Mouse (Mus musculus) heart, adult 8-10 months (tissue): ENCODE measurements around the gene Ttll4. TPM values are rescaled to one million over a fixed set of nuclear protein-coding genes. Genes with fewer than 3 reads are reported as not detected.
A peak's percentile ranks its signal among the peaks of the same experiment; 100 is the strongest.

ENCODE experiments used
- DNase-seq: peaks from one replicate; pipeline ENCODE4 v3.0.0; 2022; ENCODE audit warnings: low spot score
- total RNA-seq, 4 experiments: library from RNA; stranded (reverse); gene quantifications; 2 replicates each; pipeline ENCODE4 v1.2.4; 2022

Gene Ttll4
- total RNA-seq: 10 to 100 TPM in 1 of 4 experiments, 1 to 10 TPM in 3; 8.1 to 10.5 (median 9.3) TPM

DNA sequence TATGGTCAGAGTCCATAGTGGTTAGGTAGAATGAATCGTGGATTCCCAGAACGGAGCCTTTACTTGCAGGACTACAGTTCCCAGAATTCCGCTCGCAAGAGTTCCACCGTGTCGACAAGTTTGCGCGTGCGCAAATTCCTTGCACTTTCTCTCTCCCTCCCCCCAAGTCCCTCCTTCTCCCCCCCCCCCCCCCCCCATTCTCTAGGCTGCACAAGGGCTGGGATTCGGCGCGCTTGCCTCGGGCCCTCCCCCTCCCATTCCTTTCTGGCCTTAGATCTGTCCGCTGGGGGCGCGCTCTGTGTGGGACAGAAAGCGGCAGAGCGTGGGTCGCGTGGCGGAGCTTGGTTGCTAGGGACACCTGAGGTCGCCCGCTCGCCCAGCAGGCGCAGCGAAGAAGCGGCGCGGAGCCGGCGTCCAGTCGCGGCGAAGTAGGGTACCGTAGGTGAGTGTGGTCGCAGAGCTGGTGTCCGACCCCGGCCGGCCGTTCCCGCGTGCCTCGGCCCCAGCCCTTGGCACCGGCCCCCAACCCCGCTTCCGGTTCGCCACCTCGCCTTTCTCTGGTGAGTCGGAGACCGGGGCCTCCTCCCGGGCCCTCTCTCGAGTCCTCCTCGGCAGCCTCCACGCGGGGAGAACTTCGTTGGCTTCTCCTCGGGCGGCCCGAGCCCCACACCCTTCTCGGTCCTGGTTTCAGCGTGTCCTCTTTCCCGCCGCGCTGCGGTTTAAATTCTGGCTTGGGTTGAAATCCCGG is at the start of gene Ttll4:
Gene Ttll4 (plus strand): TSS at position 298 of the 748 bp plus-strand sequence.
- peak; percentile 94 for DNase-seq

- no peak for DNase-seq
Measured at GRCm38 (mm10) chr1:74624183-74624582, 37.4 kb upstream of the Ttll4 start.

DNA sequence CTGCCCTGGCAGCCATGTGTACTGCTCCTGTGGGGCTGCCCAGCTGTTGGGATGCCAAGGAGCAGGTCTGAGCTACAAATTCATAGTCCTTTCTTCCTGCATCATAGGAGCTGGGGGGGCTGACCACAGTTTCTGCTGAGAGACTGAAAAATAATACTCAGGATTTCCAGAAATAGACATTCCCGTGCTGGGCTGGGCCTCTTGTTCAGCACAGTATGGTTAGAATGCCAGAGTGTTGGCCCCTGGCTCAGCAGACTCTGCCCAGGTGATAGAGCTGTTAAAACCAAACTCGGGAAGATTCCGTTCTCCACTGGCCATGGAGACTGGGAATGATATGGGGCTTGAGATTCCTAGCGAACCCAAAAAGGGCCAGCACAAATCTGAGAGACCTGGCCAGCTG is 35.5 kb upstream of the Ttll4 start:
- DNase-seq: no peak

DNA sequence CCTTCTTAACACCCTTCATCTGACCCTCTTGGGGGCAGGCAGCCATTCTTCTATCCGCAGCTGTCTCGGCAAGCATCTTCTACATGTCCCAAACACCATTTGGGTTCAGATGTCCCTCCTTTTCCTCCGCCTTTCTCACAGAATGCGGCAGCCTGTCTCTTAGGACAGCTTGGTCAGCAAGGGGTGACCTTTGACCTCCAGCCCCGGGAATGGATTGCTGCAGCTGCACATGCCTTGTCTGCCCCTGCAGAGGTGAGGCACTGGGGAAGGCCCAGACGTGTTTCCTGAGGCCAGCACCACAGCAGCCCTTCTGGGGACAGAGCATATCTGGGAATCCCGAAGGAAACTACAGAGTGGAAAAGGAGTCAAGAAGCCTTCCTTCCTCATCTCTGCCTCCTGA is 33.5 kb upstream of the Ttll4 start:
- no peak for DNase-seq

GRCm38 (mm10) chr1:74632734-74633133 is 28.8 kb upstream of the Ttll4 start:
- no peak for DNase-seq

- DNase-seq: no peak
Measured at GRCm38 (mm10) chr1:74643524-74643923, 18.0 kb upstream of the Ttll4 start.

DNA sequence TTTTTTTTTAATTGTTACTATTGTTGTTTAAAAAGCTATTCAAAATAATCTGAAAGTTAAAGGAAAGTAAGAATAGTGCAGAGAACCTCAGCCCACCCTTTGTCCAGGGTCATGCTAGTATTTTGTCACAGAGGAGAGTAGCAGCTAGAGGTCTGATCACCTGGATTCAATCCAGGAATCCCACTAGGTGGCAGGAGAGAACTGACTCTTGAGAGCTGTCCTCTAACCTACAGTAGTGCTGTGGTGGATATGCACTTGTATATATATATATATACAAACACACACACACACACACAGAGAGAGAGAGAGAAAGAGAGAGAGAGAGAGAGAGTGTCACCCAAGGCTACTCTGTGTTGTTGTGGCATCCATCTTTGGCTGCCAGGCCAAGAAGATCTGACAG is 17.6 kb upstream of the Ttll4 start:
- DNase-seq: no peak

- no peak for DNase-seq
Measured at GRCm38 (mm10) chr1:74662253-74662865, 814 bp downstream of the Ttll4 start.

DNA sequence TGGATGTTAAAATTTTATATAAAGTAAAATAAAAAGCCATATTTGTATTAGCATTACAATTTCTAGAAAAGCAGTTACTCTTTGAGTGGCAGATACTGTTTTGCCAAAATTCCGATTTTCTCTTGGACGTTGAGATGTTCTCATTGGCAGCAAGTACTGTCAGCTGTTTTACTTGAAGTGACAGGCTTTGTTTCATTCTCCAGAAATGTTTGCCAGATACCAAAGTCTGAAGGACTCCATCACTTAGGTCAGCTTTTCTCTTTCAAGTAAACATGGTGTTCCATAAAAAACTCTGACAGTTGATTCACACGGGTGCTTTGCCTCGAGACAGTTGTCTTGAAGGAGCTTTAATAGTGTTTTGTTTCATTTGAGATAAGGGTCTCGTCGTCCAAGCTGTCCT is 3.6 kb downstream of the Ttll4 start:
- DNase-seq: no peak

GRCm38 (mm10) chr1:74668371-74668770 is 6.8 kb downstream of the Ttll4 start:
- DNase-seq: no peak

DNA sequence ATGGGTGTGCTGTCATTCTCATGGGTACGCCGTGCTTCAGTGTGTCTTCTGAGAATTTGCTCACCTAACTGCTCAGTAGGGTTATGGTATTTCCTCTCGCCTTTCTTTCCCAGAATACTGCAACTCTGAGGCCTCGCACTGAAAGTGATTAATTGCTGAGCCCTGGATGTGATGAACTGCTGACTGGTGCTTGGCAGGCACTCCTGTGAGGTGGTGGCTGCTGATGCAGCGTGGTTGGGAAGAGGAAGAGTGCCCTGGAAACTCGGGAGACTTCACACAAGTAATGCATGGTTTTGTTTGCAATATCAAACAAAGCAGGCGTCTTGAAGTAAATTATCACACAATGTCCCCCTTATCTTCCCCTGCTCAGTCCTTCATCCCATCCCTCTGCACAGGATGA is 11.2 kb downstream of the Ttll4 start:
- DNase-seq: no peak

DNA sequence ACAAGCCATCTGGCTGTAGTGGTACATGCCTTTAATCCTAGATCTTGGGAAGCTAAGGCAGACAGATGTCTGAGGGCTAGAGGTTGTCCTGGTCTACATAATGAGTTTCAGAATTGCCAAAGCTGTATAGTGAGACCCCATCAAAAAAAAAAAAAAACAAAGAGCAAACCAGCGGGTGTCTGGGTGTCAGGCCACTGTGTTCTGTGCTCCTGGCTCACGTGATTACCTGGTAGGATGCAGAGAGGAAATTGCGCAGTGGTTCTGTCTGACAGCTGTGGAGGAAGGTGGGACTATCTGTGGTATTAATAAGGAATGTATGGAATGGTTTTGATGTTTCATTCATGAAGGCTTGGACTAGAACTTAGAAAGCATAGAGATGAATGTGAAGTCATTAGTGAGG is 15.3 kb downstream of the Ttll4 start:
- no peak for DNase-seq

- no peak for DNase-seq
Measured at GRCm38 (mm10) chr1:74677843-74678242, 16.3 kb downstream of the Ttll4 start.

- DNase-seq: no peak
Measured at GRCm38 (mm10) chr1:74687131-74687530, 25.6 kb downstream of the Ttll4 start.

GRCm38 (mm10) chr1:74693891-74694583 is 32.5 kb downstream of the Ttll4 start:
- DNase-seq: no peak

- DNase-seq: no peak
Measured at GRCm38 (mm10) chr1:74695836-74696235, 34.3 kb downstream of the Ttll4 start.

DNA sequence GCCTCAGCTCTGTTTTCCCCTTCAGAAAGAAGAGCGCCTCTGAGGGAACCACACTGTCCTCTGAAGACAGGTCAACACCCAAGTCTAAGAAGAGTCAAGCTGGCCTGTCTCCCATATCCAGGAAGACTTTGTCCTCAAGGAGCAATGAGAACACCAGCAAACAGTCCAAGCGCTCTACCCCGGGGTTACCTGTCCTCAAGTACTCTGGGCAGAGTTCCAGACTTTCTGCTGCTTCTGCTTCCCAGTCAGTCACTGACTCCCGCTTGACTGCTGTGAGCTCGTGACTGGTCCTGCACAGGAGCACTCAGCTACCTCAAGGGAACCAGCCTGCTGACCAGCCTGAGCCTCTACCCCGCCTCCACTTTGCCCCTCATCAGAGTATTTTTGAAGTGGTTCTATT is 35.9 kb downstream of the Ttll4 start:
- no peak for DNase-seq

DNA sequence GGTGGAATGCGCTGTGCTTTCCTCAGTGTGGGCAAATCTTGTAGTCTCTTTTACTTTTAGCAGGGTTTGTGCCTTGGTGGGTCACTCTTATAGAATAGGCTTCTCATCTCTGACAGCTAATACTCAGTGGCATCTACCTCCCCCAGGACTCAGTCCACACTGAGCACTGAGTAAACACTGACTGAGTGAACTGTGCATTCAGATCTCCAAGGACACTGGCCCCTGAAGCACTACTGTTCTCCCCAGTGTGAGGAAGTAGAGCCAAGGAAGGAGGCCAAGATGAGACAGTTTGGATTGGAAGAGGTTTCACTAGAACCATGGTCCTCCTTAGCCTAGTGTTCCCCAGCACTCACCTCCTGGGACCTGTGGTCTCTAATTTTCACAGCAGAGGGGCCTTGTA is 36.8 kb downstream of the Ttll4 start:
- DNase-seq: no peak

GRCm38 (mm10) chr1:74698791-74699190 is 37.2 kb downstream of the Ttll4 start:
- DNase-seq: peak; percentile 57

- no peak for DNase-seq
Measured at GRCm38 (mm10) chr1:74702142-74702553, 40.6 kb downstream of the Ttll4 start.

DNA sequence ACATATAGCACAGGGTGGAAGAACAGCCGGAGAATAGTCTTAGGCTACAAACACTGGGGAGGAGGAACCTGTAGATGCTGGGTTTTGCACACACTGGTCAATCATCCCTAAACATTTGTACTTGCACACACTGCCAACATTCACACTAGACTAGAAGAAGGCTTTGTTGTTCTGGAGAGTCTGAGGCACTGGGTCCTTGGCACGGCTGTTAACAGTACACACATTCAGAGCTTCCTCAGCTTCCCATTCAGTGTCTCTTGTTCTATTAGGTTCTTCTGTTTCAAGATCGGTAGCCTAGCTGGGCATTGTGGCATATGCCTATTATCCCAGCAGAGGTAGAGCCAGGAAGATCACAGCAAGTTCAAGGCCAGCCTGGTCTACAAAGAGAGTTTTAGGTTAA is 42.6 kb downstream of the Ttll4 start:
- DNase-seq: no peak

GRCm38 (mm10) chr1:74705016-74705415 is 43.5 kb downstream of the Ttll4 start:
- DNase-seq: no peak

- DNase-seq: no peak
Measured at GRCm38 (mm10) chr1:74709566-74709965, 48.0 kb downstream of the Ttll4 start.
